Mouse (Mus musculus) thymus, adult 2 months (tissue): ENCODE results near the gene 1700020D05Rik.

Experiments used
- CTCF ChIP-seq: fragments of 200-500 bp; IDR thresholded peaks from 2 replicates; pipeline ENCODE4 v1.5.1; 2012; ENCODE audit warnings: mild to moderate bottlenecking, control low read depth, low read length, moderate library complexity, borderline replicate concordance; ENCODE audit not compliant: control insufficient read depth, poor library complexity, insufficient read depth; ENCODE audit errors: extremely low read depth
- POLR2A ChIP-seq: fragments of 200-500 bp; IDR thresholded peaks from 2 replicates; pipeline ENCODE4 v1.6.1; 2012; ENCODE audit warnings: mild to moderate bottlenecking, low read length, control low read depth, moderate library complexity; ENCODE audit not compliant: control insufficient read depth, poor library complexity, insufficient read depth; ENCODE audit errors: extremely low read depth

DNA sequence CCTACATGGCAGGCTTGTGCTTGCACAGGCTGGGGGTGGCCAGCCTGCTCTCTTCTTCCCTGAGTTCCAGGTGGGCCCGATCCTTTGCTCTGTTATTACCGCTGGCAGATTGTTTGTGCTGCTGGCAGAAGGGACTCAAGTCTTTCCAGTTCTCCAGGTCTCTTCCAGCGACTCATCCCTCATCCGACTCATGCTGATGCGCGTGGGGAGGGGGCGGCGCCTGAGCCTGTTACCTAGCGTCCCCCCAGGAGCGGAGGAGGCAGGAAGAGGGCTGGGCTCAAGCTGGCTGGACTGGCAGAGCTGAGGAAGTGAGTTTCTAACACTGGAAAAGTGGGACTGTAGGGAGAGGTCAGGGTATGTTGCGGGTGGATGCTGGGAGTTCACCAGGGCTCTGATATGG is 40.4 kb upstream of the 1700020D05Rik start:
- TF ChIP-seq CTCF (no peak), POLR2A (no peak)
